Mouse (Mus musculus) common myeloid progenitor, adult 5-6 weeks (primary cell): Measurements from ENCODE around the gene Sptbn4. TPM values are rescaled to one million over a fixed set of nuclear protein-coding genes. Genes with fewer than 3 reads are reported as not detected.
"Not testable (repeated sequence)": the region's sequence is repeated elsewhere in the genome, so short reads cannot be mapped to it uniquely, and the experiment has no call there.

Experiments used
- ATAC-seq: replicated peaks from 2 replicates; pipeline ENCODE4 v1.8.0; 2016; ENCODE audit warnings: low read depth, mild to moderate bottlenecking, moderate TSS enrichment, inconsistent platforms; ENCODE audit not compliant: poor library complexity, severe bottlenecking
- total RNA-seq: library from RNA; stranded (forward); fragments of 200-1000, 187-1606 nt; gene quantifications from 2 replicates; pipeline ENCODE4 v1.2.3, GENCODE M21; 2017

Sptbn4 gene
- 0.34 TPM in 1 of 2 replicates, not detected in the other for total RNA-seq

DNA sequence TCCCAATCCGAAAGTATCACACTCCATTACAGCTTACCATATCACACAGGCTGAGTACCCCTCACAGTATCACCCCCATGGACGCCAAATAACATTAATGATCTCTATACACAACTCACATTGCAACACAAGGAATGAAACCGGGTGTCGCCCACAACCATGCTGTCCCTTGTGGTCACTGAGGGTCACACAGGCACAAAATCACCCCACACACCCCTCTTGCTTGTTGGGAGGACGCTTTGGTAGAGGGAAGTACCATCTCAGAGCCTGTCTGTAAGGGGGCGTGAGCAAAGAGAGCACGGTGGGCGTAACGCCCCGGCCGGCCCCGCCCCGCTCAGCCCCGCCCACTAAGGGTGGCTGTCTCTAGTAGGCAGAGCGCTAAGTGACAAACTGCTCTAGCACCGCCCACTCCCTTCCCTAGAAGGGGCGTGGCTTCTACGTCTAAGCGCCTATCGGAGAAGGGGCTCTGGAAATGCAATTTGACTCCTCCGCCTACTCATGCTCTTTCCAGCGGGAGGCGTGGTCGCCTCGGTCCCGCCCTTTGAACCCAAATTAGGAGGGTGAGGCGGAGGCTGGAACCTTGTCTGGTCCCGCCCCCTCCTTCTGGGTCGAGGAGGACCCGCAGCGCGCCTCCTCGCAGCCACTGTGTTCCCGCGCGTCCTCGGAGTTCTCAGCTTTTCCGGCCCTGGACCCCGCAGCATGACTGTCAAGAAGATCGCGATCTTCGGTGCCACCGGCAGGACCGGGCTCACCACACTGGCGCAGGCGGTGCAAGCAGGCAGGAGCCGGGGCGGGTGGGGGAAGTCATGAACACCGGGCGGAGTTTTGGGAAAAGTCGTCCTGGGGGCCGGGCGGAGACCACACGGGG is at the start of gene Sptbn4, which contains the start of gene Blvrb:
Sptbn4 (minus strand) TSS at position 268 of the 868 bp plus-strand sequence.
Blvrb (plus strand) TSS at position 560 of the 868 bp plus-strand sequence.
- ATAC-seq = peak; percentile 81

DNA sequence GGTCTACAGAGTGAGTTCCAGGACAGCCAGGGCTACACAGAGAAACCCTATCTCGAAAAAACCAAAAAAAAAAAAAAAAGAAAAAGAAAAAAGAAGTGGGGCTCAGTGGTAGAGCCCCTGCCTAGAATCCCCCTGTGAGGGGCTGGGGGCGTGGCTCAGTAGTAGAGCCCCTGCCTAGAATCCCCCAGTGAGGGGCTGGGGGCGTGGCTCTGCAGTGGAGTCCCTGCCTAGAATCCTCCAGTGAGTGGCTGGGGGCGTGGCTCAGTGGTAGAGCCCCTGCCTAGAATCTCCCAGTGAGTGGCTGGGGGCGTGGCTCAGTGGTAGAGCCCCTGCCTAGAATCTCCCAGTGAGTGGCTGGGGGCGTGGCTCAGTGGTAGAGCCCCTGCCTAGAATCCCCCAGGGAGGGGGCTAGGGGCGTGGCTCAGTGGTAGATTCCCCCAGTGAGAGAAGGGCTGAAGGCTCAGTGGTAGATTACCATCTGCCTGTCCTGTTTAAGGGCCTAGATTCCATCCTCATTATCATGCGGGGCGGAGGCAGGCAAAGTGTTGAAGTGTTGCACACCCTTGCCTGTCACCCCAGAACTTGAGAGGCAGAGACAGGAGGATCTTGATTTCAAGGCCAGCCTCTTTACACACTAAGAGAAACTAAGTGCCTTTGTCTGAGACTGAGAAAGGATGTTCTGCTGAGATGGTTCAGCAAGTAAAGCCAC is 47.3 kb upstream of the Sptbn4 start:
- not testable (repeated sequence) for ATAC-seq

DNA sequence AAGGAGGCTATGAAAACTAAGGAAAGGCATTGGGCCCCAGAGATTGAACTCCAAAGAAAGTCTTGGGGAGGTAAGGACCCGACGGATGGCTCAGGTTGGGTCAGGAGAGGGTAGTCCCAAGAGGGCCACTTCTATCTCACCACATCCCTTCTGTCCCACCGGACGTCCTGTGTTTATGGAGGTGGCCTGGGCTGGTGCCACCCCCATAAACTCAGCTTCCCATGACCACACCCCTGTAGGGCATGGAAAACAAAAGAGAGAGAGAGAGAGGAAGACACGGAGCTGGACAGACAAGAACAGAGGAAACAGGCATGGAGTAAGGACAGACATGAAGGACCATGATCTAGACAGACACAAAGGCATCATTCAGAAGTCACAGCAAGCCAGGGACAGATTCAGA is 46.0 kb upstream of the Sptbn4 start:
- no peak for ATAC-seq

DNA sequence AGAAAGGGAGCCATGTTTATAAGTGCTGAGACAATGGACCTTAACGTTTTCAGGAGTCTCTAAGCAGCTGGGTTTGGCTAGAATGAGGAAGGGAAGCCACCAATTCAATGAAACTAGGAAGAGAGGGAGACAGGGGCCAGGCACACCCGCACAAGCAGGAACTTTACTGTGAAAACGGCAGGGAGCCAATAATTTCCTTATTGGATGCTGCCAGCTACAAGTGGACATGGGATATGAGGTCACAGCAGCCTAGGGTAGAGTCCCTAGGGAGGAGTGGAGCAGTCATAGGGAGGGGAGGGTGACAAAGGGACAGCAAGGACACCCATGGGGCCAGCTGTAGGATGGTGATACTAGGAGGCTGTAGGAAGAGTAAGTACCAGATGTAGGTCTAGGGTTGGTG is 45.5 kb upstream of the Sptbn4 start:
- ATAC-seq = no peak

DNA sequence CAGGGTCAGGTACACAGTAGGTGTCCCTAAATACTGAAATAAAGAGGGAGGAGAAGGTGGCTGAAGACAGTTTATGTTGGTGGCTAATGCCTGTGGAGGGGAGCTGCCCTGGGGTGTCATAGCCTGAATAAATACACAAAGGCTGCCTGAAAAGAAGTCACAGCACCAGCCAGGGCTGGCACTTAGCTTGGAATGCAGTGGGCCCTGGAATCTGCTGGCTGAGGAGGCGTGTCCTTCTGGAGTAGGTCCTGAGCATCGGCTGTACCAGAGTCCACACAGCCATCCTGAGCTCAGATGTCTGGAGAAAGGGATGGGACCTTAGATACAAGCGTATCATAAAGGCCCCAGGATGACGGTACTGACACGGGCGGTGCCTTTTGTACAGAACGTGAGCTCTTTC is 44.4 kb upstream of the Sptbn4 start:
- no peak for ATAC-seq

DNA sequence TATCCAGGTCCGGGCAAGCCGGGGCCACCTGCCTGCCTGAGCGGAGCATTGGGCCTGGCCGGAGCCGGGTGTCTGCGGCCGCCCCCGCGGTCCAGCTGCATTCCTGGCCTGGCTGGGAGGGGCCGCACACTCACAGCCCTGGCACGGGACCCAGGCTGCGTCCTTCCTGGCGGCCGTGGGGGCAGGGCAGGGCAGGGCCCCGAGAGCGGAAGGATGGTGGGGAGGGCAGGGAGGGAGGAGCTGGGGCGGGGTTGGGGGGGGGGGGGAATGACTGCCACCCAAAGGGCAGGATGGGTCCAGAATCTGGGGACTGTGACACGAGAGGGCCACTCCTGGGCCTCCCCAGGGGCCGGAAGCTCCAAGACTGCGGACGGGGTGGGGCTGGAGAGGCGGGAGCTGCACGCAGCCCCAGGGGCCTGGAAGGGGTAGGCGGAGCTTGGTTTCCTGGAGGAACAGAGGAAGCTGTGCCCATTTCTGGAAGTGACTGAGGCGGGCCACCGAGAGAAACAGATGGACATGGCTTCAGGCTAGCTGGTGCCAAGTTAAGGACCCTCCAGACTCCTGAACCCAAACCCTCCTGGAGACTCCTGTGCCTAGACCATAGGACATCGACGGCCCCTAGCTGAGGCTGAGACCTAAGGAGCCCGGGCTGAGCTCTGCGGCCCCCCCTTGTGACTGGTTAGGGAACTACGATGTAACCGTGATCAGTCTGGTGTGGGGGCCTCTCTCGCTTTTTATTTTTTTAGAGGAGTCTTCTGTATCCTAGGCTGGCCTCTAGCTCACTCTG is 43.2 kb upstream of the Sptbn4 start:
- ATAC-seq = peak; percentile 61

DNA sequence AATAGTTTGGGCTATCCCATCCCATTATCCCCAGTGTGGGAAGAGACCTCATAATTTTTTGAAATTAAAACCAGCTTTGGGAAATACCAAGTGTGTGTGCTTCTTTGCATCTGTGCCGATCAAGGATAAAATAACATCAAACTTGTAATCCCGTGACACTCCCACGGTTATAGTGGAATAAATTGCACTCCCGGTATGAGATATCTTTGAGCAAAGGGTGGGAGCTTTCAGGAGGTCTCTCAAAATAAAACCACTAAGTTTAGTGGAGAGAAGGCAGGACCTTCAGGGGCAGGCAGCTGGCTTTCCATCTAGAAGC is 42.7 kb upstream of the Sptbn4 start:
- no peak for ATAC-seq

DNA sequence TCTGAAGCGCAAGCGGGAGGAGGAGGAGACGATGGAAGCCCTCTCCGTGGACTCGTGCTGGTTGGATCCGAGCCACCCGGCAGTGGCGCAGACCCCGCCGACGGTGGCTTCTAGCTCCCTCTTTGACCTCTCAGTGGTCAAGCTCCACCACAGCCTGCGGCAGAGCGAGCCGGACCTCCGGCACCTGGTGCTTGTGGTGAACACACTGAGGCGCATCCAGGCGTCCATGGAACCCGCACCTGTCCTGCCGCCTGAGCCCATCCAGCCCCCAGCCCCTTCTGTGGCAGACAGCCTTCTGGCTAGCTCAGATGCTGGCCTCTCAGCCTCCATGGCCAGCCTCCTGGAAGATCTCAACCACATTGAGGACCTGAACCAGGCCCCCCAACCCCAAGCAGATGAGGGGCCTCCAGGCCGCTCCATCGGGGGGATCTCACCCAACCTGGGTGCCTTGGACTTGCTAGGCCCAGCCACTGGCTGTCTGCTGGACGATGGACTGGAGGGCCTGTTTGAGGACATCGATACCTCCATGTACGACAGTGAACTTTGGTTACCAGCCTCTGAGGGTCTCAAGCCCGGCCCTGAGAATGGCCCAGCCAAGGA is 41.9 kb upstream of the Sptbn4 start:
- ATAC-seq = no peak

DNA sequence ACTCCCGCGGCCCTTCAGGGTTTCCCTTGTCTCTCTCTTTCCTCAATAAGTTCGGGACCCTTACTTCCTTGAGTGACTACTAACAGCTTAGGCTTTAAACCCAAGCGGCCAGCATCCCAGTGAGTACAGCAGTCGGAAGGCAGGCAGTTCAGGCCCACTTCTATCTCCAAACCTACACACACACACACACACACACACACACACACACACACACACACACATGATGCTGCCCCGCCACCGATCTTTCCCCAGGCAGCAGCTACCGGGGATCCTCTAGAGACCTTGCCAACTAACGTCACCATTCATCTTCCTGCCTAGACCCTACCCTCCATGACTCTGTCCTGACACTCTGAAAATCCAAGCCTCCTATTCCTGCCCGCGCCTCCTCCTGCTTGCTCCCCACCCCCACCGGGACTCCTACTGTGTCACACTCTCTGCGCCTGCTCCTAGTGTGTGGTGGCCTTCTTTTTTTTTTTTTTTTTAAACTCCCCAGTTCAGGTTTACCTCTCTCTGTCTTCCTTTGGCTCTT is 40.3 kb upstream of the Sptbn4 start:
- ATAC-seq = no peak

DNA sequence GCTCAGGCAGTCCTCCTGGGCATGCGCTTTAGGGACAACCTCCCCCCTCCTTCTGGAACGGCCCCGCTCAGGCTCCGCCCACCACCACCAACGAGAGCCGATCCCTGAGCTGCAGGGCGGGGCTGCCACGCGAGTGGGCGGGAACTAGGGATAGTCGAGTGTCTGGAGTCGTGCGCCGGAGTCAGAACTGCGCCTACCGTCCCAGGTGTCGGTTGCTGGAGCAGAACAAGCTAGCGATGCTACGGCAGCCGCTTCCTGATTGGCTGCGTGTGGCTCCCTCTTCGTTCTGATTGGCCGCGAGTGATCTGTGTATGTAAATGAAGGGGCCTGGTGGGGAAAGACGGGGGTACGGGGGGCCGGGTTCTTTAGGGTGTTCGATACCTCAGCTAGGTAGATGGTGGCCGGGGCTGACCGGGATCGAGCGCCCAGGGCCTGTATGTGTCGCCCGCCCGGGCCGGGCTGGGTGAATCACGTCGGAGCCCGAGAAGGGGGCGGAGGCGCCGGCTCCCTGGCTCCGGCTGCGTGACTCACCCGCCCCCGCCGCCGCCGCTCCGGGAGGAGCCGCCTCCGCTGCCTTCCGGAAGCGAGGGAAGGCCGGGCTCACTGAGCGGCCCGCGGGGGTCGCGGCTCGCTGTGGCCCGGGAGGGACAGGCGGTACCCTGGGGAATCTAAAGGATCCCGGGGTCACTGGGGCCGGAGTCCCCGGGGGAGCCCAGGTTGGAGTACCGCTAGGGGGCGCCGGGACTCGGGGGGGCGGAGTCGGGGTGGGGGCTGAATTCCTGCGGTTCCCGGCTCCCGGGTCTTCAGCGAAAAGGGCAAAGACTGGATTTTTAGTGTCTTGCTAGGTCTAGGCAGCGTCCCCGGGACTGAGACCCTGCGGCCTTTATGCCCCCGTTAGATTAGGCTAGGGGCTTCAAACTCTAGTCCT is 39.5 kb upstream of the Sptbn4 start, which contains the start of gene Sertad1:
Sertad1 (plus strand) TSS at position 141 of the 928 bp plus-strand sequence.
- peak; percentile 72 for ATAC-seq

DNA sequence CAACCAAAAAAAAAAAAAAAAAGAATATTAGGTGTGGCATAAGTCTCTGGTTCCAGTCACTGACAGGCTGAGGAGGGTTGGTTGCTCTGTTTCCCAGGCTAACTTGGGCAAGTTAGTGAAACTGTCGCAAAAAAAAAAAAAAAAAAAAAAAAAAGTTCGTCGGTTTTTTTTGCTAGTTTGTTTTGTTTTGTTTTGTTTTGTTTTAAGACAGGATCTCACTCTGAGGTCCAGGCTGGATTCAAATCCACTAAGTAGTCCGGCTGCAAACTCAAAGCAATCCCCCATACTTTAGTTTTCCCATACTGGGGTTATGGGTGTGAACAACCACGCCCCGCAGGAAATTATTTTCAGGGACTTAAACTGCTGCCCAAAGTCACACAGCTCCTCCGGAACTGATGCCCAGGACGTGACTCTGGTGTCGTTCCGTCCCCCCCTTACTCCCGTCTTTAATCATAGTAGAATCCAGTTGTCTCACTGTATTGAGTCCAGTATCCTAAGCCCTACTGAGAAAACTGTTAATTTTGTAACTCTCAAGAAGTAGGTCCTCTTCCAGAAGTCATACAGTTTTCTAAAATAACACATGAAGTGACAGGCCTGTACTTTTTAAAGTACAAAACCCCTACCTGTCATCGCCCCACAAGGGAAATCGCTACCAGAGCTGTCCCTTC is 38.8 kb upstream of the Sptbn4 start:
- ATAC-seq = peak; percentile 19

DNA sequence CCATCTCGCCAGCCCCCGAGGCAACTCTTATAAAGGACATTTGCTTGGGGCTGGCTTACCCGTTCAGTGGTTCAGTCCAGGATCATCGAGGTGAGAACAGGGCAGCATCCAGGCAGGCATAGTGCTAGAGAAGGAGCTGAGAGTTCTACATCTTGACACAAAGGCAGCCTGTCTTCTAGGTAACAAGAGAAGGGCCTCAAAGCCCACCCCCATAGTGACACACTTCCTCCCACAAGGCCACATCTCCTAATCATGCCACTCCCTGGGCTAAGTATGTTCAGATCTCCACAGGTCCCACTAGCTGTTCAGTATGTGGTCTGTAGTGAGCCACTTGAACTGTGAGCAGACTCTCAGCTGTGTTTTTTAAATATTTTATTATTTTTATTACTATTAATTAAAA is 36.4 kb upstream of the Sptbn4 start:
- no peak for ATAC-seq

DNA sequence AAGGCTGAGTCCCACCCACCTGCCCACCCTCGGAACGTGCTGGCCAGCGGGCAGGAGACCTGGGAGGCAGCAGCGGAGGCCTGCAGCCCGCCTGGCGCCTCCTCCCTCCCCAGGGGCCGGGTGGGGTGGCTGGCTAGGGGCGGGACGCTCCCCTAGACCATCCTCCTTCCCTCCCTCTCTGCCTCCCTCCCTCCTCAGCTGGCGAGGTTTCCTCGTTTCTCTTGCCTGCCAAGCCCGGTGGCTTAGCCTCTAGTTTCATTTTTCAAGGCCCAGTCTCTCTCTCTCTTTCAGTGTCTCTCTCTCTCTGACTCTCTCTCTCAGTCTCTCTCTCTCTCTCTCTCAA is 34.1 kb upstream of the Sptbn4 start:
- ATAC-seq = peak; percentile 86

DNA sequence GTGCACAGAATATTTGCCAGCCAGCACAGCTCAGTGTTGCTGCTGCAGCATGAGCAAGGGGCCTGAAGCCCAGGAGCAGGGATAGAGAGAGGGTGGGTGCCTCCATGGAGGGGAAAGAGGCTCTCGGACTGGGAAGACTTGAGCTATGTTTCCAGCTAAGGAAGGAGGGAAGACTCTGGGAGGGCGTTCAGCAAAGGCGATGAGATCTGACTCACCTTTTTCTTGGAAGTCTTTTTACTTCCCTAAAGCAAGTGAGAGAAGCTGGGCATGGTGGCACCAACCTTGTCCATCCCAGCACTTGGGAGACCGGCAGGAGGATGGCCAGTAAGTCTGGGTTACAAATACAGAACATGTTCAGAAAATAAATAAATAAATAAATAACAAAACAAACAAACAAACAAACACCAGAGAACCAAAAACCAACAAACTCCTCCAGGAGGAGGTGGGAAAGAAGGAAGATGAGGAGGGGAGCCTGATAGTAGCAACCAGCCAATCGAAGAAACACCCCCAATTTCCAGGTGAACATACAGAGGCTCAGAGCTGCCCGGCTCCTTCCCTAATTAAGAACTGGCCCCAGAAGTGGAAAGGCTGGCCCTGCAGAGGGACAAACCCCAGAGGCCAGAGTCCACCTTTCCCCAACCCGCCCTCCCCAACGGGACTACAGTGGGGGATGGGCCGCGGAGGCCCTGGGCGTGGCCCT is 33.6 kb upstream of the Sptbn4 start:
- ATAC-seq = no peak

DNA sequence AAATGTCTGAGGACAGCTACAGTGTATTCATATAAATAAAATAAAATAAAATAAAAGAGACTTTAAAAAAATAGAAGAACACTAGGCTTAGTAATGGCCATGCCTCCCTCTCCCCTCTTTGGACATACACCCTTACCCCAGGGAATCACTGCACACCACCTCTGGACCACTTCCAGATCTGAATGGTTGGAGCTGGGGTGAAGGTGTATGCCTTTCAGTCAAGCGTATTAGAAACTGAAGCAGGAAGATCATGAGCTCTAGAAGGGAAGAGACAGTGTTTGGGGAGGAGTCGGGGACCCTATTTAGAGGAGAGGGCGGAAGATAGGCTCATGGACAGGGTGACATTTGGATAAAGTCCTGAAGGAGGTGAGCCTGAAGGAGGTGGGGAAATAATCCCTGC is 33.0 kb upstream of the Sptbn4 start:
- no peak for ATAC-seq

DNA sequence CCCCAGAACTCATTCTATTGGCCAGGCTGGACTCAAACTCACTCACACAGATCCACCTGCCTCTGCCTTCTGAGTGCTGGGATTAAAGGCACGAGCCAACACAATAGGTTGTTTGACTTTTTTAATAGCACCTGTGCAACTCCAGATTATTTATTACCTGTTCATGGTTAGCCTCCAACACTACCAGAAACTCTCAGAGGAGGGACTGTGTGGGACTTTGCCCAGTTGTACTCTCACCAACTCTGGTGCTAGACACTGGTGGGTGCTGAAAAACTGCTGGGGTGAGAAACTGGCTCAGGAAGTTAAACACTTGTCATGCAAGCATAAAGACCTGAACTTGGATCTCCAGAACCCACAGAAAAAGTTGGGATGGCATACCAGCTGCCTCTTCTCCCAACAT is 32.3 kb upstream of the Sptbn4 start:
- ATAC-seq = no peak

DNA sequence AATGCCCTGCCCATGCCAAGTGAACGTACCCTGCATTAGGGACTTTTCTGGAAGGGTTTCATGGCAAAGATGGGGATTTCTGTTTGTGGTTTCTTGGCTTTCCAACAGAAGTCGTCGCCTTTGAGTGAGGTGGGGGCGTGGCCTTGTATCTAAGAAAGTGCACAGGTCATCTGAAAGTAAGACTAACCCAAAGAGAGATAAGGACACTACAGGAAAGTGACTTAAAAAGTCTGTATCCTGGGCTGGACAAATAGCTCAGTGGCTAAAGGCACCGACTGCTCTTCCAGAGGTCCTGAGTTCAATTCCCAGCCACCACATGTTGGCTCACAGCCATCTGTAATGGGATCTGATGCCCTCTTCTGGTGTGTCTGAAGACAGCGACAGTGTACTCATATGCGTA is 31.1 kb upstream of the Sptbn4 start:
- ATAC-seq = no peak

DNA sequence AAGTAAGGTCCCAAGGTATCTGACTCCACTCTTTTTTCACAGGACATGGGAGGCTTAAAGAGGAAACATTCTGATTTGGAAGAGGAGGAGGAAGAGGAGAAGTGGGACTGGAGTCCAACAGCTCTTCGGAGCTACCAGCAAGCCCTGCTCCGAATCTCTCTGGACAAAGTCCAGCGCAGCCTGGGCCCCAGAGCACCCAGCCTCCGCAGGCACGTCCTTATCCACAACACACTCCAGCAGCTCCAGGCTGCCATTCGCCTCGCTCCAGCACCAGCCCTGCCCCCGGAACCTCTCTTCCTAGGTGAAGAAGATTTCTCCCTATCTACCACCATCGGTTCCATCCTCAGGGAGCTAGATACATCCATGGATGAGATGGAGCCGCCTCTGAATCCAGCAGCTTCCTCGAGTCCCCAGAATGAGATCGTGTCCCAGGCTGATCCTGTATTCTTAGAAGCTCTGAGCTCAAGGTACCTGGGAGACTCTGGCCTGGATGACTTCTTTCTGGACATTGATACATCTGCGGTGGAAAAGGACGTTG is 28.7 kb upstream of the Sptbn4 start:
- no peak for ATAC-seq
